Mouse (Mus musculus) c-Kit-positive CD71-positive TER-119-negative erythroid progenitor cells, embryonic 14.5 days (primary cell): Measurements from ENCODE around the gene Thra.

Source experiments
- DNase-seq: peaks from one replicate; pipeline ENCODE4 v3.0.0-alpha.2; 2013; ENCODE audit warnings: low read depth

Thra gene

DNA sequence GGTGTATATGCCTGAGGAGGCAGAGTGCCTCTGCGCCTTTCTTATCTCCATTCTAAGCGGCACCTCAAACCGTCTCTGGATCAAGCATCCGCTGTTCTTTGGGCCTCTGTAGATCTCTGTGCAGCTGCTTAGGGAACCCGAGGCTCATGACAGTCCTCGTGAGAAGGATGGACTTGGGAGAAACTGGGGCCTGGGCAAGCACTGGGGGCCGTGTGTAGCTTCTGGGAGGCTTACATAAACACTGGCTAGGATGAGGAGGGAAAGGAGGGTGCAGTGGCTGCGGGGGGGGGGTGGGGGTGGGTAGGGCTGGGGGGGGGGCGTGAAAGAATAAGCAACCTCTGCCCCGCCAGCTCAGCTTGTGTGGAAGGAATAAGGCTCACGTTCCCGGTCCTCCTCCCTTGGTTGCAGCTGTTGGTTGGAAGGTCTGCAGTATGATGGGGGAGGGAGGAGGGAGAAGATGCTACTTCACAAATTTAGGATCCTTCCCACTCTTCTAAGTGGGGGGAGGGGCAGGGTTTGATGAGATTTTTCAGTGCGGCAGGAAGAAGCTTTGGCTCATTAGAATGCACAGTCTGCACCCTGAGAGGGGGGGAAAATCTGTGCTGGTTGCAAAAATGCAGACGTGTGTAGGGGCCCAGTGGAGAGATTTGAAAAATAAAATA lies 41.5 kb downstream of the Thra start:
- no peak for DNase-seq

DNA sequence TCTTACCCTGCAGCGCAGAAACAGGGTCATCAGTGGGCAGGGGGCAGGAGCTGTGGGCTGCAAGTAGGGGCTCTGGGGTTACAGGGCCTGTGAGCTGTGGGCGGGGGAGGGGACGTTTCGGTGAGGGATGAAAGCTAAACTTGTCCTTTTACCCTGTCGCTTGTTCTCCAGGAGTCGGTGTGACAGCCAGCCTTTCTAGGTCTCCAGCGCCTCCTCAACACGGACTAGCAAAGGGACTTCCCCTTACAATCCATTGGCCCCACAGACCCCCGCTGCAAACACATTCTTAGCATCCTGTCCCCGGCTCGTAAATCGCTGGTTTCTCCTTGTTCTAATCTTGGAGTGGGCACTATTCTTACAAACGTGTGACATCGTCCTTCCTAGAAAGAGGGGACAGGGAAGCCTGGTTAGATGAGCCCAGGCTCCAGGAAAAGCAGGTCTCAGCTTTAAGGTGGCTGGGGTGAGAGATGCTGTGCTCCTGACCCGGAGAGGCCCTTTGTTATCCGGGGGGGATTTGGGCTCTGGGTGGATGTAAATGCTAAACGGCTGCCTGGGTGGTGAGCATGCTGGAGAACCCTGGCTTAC lies 42.3 kb downstream of the Thra start:
- DNase-seq, result no peak

DNA sequence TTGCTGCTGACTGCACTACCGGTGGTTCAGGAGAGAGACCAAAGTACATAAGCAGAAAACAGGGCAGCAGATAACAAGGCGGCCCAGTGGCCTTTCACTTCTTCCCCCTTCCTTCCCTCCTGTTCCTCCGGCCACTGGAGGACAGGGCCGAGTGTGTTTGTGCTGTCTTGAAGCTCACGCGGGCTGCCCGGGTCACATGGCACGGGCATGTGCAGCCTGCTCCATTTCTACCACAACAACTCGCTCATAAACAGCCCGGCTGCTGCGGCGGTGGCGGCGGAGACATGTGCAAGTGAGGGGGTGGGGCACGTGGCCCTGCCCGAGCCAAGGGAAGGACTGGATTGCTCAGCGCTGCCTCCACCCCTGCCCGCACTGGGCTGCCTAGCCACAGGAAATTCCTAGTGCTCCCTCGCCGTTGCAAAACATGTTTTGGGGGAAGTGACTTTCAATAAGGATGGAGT lies 42.8 kb downstream of the Thra start:
- no peak for DNase-seq

DNA sequence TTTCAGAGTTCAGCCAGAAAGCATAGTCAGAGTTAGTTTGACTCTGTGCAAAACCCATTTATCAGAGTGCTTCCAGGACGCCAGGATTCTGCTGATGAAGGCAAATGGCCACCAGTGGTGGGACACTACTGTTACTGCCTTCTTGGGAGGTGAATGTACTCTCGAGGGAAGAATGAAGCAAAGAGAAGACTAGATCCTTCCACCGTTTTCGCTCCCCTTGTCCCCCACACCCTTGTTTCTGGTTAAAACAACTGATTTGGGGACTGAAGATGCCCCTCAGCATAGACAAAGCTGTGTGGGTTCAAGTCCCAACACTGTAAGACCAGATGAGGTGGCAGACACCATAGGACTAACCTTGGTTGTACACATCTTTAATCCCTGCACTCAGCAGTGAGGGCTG lies 43.7 kb downstream of the Thra start:
- no peak for DNase-seq

DNA sequence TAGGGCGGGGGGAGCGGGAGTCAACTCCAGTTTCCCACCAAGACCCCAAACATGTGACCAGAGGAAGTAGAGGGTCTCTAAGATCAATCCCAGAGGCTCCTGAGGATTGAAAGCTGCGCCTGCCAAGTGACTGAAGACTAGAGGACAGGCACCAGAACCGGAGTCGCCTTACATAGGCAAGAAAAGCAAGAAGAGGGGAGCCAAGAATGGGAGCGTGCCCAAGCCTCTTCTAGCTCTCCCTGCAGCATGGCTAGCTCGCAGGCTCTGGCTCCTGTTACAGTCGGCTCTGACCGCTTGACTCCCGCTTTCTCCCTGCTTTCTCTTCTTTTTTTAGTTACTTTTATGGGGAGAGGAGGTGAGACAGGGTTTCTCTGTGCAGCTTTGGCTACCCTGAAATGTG lies 44.8 kb downstream of the Thra start:
- no peak for DNase-seq

DNA sequence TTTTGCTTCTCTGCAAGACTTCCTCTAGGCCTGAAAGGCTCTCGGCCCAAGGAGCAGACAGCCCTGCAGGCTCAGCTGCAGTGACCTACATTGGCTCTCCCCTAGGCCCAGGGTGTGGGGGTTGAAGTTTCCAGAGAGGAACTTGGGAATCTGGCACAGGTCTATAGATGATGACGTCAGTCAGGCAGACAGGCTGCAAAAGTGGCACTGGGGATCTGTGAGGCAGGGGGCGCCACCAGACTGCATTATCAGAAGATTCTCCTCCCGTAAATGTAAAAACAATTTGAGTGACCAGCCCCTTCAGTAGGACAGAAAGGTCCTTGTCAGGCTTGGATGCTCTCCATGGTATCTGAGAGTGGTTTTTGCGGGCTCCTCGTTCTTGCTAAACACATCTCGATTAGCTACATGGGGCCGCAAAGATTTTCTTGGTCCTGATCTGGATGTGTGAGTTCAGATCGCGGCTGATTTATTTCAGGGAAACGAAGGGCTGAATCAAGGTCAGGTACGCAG lies 45.4 kb downstream of the Thra start:
- no peak for DNase-seq

DNA sequence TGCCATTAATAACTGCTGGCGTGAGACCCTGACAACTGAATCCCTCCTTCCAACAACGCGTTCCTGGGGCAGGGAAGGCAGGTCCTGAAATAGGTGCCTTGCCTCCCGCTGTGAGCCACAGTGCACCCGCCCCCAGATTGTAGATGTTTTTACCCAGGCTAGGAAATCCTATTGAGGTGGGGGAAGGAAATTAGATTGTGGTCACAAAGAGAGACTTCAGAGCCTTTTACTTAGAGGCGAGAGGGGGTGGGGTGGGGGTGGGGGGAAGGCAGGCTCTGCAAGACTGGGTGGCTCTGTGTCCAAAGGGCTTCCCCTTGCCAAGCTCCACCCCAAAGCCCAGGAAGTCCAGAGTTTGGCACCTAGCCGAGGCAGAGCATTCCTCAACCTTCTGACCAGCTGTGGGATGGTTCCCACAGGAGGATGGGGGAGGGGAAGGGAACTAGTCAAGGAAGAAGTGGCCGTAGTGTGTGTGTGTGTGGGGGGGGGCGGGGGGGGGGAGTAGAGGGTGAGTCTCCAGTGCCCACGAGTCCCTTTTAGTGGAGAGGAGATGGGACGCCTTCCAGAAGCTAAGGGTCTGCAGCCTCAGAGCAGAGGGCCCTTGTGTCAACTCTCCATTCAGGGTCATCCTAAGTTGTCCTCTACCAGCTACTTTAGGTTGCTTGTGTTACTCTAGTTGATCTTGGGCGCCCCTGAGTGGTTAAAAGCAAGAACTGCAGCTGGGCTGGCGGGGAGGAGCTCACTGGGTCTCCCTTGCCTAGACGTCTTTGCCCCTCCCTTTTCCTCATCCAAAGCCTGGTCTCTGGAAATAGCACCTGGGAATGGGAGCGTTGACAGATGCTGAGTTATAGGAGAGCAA lies 46.1 kb downstream of the Thra start:
- peak; percentile 93 for DNase-seq

DNA sequence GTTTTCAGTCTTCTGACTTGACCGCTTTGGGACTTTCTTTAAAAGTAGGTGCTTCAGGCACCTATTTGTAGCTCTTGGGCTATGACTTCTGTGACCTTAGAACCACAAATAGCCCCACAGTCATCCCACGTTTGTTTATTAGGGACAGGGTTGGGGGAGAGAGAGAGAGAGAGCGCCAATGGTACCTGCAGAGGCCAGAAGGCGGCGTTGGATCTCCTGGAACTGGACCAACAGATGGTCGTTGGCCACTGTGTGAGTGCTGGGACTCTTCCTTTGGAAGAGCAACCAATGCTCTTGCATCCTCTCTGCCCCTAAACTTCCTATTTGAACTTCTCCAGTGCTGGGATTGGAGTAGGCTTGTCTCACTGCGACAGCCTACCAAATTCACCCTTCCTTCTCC lies 46.8 kb downstream of the Thra start:
- DNase-seq, result no peak

DNA sequence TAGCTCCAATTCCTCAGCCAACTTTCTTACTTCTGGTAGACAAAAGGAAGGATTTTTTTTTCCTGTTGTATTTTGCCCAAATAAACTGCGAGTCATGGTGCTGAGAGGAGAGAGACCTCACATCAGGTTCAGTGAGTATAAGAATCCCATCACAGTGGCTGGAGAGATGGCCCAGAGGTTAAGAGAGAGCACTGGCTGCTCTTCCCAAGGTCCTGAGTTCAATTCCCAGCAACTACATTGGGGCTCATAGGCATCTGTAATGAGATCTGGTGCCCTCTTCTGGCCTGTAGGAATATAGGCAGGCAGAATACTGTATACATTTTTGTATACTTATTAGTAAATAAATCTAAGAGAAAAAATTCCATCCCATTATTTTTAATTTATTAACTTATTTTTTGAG lies 47.3 kb downstream of the Thra start:
- DNase-seq, result no peak

DNA sequence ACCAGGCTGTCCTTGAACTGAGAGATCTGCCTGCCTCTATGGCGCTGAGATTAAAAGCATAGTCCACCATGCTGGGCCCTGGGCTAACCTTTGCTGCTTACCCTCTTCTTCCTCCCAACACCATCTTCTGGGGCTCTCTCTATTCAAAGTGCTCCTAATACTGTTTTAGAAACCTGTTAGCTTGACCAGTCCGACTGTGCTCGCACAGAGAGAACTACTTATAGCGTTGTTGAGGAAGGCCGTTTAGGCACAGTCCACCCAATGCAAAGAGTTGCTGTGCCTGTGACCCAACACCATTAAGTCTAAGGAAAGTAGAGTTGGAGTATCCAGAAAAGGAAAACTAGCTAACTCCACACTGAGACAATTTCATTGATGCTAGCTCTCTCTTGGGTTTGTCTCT lies 47.7 kb downstream of the Thra start:
- DNase-seq, result no peak

DNA sequence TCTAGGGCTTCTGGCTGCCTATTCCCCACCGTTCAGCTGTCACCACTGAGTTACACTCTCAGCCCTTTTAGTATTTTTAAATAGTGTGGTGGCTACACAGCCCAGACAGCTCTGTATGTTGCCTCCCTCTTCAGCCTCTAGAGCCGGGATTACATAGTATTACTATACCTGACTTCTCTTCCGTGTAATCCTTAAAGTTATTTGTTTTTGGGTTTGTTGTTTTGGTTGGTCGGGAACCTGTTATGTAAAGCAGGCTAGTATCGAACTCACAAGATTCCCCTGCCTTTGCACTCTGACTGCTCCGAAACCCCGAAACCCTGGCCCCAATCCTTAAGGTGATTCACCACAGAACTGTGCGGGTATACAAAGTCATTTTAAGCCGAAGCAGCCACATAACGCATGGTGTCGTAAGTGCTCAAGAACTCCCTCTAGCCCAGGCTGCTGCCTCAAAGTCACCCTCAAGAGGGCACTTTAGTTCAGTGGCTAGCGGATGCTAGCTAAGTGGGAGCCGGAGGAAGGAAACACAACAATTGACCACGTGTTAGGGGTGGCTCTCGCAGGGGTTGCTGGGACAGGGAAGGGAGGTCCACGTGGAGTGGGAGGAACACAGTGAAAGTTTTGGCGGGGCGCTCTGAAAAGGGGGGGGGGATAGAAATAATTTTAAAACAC lies 48.2 kb downstream of the Thra start:
- DNase-seq, result peak; percentile 91

DNA sequence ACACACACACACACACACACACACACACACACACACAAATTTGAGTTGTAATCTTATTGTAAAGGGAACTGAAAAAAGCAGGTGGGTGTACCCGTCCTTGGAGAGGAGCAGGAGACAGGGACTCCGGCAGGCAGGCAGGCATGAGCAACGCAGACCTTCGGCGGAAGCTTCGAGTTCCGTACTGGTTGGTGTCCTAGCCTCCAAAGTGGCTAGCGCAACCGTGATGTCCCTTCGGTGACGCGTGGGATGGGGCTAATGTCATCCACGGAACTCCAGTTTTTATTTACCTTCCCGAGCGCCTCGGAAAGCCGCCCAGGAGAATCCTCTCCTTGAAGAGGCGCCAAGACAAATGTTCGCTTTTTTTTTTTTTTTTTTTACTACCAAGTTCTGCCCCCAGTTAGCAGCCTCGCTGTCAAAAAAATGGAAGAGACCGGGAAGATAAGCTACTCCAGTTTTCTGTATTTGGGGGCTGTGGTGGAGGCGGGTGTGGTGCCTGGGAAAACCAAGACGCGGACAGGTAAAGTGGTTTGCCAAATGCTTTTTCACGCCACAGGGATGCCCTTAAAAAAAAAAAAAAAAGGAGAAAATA lies 48.9 kb downstream of the Thra start:
- DNase-seq, result no peak

DNA sequence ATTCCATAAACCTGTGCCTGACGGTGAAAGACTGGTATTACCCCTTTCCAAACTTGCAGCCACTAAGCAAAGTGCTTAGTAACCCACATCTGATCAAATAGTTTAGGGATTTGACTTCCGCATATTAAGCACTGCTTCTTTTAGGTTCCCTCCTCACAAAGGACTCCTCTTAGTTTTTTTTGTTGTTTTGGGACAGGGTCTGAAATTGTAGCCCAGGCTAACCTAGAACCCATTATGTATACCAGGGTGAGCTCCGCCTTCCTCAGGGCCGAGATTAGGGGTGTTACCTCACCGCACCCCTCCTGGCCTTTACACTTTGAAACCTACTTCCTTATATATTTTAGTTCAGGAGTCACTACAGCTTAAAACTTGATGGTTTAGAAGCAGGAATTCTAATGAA lies 49.4 kb downstream of the Thra start:
- DNase-seq, result no peak

DNA sequence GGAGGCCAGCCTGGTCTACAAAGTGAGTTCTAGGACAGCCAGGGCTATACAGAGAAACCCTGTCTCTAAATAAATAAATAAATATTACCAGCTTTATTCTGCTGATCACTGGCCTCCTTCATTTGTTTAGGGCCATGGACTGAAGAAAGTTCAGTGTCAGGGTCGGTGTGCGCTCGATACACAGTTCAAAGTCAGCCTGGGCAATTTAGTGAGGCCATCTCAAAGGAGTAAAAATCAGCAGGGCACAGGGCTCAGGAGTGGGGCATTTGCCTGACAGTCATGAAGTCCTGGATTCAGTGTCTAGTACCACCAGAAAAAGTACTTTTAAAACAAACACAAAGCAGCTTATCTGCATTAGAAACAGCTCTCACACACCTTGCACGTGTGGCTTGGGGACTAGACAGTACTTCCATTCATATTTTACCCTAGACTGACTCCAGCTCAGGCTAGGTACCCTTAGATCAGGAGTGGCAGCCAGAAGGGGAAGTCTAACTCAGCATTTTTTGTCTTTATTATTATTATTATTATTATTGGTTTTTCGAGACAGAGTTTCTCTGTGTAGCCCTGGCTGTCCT lies 50.3 kb downstream of the Thra start:
- DNase-seq, result no peak

DNA sequence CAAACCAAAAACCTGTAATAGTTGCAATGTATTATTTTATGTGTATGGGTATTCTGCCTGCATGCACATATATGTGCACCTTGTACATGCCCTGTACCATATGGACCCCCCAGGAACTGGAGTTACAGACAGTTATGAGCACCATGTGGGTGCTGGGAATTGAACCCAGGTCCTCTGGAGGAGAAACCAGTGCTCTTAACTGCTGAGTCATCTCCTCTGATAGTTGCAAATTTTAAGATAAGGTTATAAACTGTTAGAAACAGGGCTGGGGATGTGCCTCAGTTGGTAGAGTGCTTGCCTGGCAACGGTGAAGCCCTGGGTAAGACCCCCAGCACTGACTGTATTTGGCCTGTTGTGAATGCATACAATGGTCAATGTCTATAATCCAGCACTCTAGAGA lies 51.0 kb downstream of the Thra start:
- no peak for DNase-seq

DNA sequence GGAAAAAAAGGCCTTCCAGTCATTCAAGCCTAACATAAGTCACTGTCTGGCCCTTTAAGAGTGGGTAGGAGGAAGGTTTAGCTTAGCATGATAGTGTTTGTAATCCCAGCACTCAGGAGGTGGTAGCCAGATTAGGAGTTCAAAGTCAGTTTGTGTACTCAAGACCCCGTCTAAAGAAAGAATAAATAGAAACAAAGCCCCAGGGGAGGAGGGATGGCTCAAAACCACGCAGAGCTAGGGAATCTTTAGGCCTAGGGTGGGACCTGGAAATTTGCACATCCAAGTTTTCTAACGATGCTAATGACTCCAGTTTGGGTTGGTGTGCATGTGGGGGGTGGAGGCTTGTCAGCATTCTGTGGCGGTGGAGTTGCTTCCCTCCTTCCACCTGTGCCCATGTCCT lies 51.6 kb downstream of the Thra start:
- DNase-seq, result no peak

DNA sequence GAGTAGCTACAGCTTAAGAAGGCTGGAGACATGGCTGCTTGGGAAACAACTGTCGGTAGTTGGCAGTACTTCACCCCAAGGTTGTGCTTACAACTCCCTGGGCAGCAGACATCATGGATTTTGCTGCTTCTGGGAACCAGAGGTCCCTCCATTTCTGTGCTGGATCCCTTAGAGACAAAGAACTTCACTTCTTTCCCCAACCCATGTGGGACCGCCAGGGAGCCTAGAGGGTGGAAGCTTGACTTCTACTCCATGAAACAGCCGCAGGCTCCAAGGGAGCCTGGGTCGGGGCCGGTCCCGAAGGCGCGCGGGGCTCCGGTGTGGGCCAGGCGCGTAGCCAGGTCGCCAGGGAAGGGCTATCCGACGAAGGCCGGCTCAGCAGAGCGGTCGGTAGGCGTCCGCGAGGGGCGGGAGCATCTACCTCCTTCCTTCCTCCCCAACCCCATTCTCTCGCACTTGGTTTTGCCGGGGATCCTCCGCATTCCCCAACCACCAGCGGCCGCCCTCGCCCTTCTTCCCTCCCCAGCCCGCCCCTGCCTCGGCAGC lies 54.1 kb downstream of the Thra start:
- DNase-seq, result no peak

DNA sequence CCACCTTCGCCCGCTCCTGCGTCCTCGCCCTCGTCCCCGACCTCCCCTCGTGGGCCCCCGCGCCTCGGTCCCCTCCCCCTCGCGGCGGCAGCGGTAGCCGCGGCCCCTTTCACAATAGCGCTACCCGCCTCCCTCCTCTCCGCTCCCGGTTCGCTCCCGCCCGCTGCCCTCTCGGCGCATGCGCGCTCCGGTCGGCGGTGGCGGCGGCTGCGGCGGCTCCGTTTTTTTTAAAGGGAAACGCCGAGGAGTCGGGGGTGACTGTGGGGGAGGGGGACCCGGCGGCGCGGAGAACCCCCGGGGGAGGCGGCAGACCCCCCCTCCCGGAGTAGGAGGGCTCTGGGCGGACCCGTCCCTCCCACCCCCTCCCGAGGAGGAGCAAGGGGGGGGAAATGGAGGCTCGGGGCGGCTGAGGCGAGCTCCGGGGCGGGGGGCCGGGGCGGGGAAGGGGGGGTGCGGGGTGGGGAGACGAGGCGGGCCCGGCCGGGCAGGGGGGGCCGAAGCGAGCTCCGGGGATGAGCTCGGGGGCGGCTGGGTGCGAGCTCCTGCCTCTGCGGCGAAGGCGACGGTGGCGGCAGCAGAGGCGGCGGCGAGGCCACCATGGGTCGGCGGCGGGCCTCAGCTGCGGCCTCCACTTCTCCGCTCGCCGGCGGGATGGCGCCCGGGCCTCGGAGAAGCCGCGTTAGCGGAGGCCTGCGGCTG lies 54.7 kb downstream of the Thra start, which contains the start of gene Msl1:
Gene Msl1 (plus strand): TSS at position 502 of the 699 bp plus-strand sequence.
- DNase-seq, result no peak

DNA sequence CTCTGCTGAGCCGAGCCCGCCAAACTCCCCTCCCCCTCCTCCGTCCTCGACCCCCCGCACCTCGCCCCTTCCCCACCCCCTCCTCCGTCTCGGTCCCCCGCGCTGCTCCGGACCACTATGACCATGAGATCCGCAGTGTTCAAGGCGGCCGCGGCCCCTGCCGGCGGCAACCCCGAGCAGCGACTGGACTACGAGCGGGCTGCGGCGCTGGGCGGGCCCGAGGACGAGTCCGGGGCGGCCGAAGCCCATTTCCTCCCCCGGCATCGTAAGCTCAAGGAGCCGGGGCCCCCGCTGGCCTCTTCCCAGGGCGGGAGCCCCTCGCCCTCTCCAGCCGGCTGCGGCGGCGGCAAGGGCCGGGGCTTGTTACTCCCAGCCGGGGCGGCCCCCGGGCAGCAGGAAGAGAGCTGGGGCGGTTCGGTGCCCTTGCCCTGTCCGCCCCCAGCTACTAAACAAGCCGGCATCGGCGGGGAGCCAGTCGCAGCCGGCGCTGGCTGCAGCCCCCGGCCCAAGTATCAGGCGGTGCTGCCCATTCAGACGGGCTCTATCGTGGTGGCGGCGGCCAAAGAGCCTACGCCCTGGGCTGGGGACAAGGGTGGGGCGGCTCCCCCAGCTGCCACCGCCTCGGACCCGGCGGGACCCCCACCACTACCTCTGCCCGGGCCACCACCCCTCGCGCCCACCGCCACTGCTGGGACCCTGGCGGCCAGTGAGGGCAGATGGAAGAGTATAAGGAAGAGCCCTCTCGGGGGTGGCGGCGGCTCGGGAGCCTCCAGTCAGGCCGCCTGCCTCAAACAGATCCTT lies 55.5 kb downstream of the Thra start:
- DNase-seq, result no peak
